Mouse (Mus musculus) kidney, postnatal 0 days (tissue): ENCODE measurements around the gene Il11ra1. TPM values are rescaled to one million over a fixed set of nuclear protein-coding genes. Genes with fewer than 3 reads are reported as not detected.

Source experiments
- ATAC-seq: fragments of 200-750 bp; cut with Nextera tagmentation; replicated peaks from 2 replicates; pipeline ENCODE4 v1.8.0; 2017; ENCODE audit warnings: low read depth, moderate number of reproducible peaks, moderate TSS enrichment, moderate library complexity; ENCODE audit not compliant: low FRiP score
- DNase-seq: peaks from one replicate; pipeline ENCODE4 v3.0.0-alpha.2; 2016; ENCODE audit warnings: low spot score
- H3K27ac ChIP-seq: fragments of 300-500 bp; sonication (generic); 2 replicates; pipeline ENCODE4 v1.5.1; 2014; ENCODE audit warnings: mild to moderate bottlenecking
- H3K27me3 ChIP-seq: fragments of 300-500 bp; sonication (generic); 2 replicates; pipeline ENCODE4 v1.6.1; 2014; ENCODE audit warnings: low read length, mixed read lengths; ENCODE audit not compliant: insufficient read depth
- H3K36me3 ChIP-seq: fragments of 300-500 bp; sonication (generic); 2 replicates; pipeline ENCODE4 v1.6.1; 2014; ENCODE audit warnings: low read length, mixed read lengths; ENCODE audit not compliant: insufficient read depth
- H3K4me1 ChIP-seq: fragments of 300-500 bp; sonication (generic); replicated peaks from 2 replicates; pipeline ENCODE4 v1.6.1; 2014; ENCODE audit warnings: antibody characterized with exemption, low read length, mixed read lengths; ENCODE audit not compliant: insufficient read depth
- H3K4me2 ChIP-seq: fragments of 300-500 bp; sonication (generic); 2 replicates; pipeline ENCODE4 v1.6.1; 2014; ENCODE audit warnings: mild to moderate bottlenecking, low read length, moderate library complexity, mixed read lengths
- H3K4me3 ChIP-seq: fragments of 300-500 bp; sonication (generic); replicated peaks from 2 replicates; pipeline ENCODE4 v1.5.1; 2014; ENCODE audit warnings: low read depth, low read length
- H3K9ac ChIP-seq: fragments of 300-500 bp; sonication (generic); 2 replicates; pipeline ENCODE4 v1.6.1; 2014; ENCODE audit warnings: low read depth, low read length
- H3K9me3 ChIP-seq: fragments of 300-500 bp; sonication (generic); replicated peaks from 2 replicates; pipeline ENCODE4 v1.6.1; 2016; ENCODE audit warnings: low read length, inconsistent platforms, mixed read lengths
- CTCF ChIP-seq: IDR thresholded peaks from 2 replicates; pipeline ENCODE4 v1.5.1; 2016; ENCODE audit warnings: antibody characterized with exemption, low read depth, mild to moderate bottlenecking, moderate library complexity
- WGBS: fragments of 180-500 bp; shearing (Covaris S2); extraction: QIAGEN DNeasy Blood & Tissue Kit; methylation state at CpG from one replicate; pipeline ENCODE4 v1.1.7; 2014; 5-methylcytosine and 5-hydroxymethylcytosine counted together
- polyA plus RNA-seq: library from polyadenylated mRNA; unstranded; fragments of >200 nt; fragmentation: Nextera tagmentation; extraction: Ambion mirVana; gene quantifications from 2 replicates; pipeline ENCODE4 v1.2.1, GENCODE M21; 2015

Il11ra1 gene
- polyA plus RNA-seq, 1 experiment from 2014 or later = 159 TPM

GRCm38 (mm10) chr4:41712421-41713196 lies 12.8 kb downstream of the Il11ra1 start:
- H3K4me1 ChIP-seq = peaks cover 21% of the 10 kb centered on the region
- peak overlapping the region; percentile 92 for H3K4me2 ChIP-seq
- ATAC-seq (0 out of 2 replicates have a peak, but pooled peaks have one; percentile 8), DNase-seq (peak; percentile 25)
- peak overlapping the region; percentile 93 for H3K9ac ChIP-seq
- no peak for TF ChIP-seq CTCF
- no peaks in the 10 kb centered on the region for H3K27me3 ChIP-seq
- H3K36me3 ChIP-seq = 0 out of 2 replicates have a peak, but pooled peaks cover 9% of the 10 kb centered on the region
- no peaks in the 10 kb centered on the region for H3K9me3 ChIP-seq
- peak overlapping the region; percentile 70 for H3K27ac ChIP-seq
- 36% methylated on average over 31 of the region's 31 CpGs for WGBS
- H3K4me3 ChIP-seq = peak overlapping the region; percentile 80

GRCm38 (mm10) chr4:41713197-41714067 lies 13.6 kb downstream of the Il11ra1 start, which contains the start of gene Rpp25l:
Gene Rpp25l, minus strand, starts transcription at chr4:41713534.
- ATAC-seq (peak; percentile 65), DNase-seq (peak; percentile 79)
- under 1% methylated on average over 61 of the region's 61 CpGs for WGBS
- H3K27ac ChIP-seq = peak within 1 kb of the TSS; percentile 70
- peaks cover 21% of the 10 kb centered on the region for H3K4me1 ChIP-seq
- TF ChIP-seq CTCF = peak; percentile 38; the same call in 1 of the 2 replicates
- H3K9ac ChIP-seq = peak within 1 kb of the TSS; percentile 93
- H3K4me2 ChIP-seq = peak within 1 kb of the TSS; percentile 92
- peak within 1 kb of the TSS; percentile 80 for H3K4me3 ChIP-seq
- H3K27me3 ChIP-seq = no peaks in the 10 kb centered on the region
- no peaks in the 10 kb centered on the region for H3K9me3 ChIP-seq
- peaks cover 14% of the 10 kb centered on the region; the same call in 1 of the 2 replicates for H3K36me3 ChIP-seq

- 13% methylated on average over 8 of the region's 8 CpGs for WGBS
- Histone ChIP-seq H3K27me3 (no peaks in the 10 kb centered on the region), H3K36me3 (peaks cover 22% of the 10 kb centered on the region), H3K4me3 (peak overlapping the region; percentile 80), H3K4me1 (peaks cover 21% of the 10 kb centered on the region), H3K27ac (no peak overlapping the region), H3K9me3 (no peaks in the 10 kb centered on the region), H3K4me2 (peak overlapping the region; percentile 92), H3K9ac (no peak overlapping the region)
- DNase-seq (peak; percentile 87), ATAC-seq (no peak)
- peak; percentile 86 for TF ChIP-seq CTCF
Observed at GRCm38 (mm10) chr4:41714276-41714675, 14.5 kb downstream of the Il11ra1 start.

GRCm38 (mm10) chr4:41715082-41715481 lies 15.3 kb downstream of the Il11ra1 start:
- Histone ChIP-seq H3K4me2 (no peak overlapping the region), H3K27ac (no peak overlapping the region), H3K9me3 (no peaks in the 10 kb centered on the region), H3K4me3 (no peak overlapping the region), H3K9ac (no peak overlapping the region), H3K36me3 (peaks cover 28% of the 10 kb centered on the region), H3K4me1 (peaks cover 21% of the 10 kb centered on the region), H3K27me3 (no peaks in the 10 kb centered on the region)
- no peak for TF ChIP-seq CTCF
- no peak for DNase-seq
- WGBS = 74% methylated on average over 8 of the region's 8 CpGs
- no peak for ATAC-seq

GRCm38 (mm10) chr4:41715596-41715995 lies 15.8 kb downstream of the Il11ra1 start:
- H3K27ac ChIP-seq = no peak overlapping the region
- H3K36me3 ChIP-seq = peaks cover 28% of the 10 kb centered on the region
- 89% methylated on average over 5 of the region's 5 CpGs for WGBS
- no peak overlapping the region for H3K4me2 ChIP-seq
- peaks cover 21% of the 10 kb centered on the region for H3K4me1 ChIP-seq
- TF ChIP-seq CTCF = peak; percentile 74
- peak; percentile 61 for DNase-seq
- no peak for ATAC-seq
- H3K27me3 ChIP-seq = no peaks in the 10 kb centered on the region
- H3K9me3 ChIP-seq = no peaks in the 10 kb centered on the region
- H3K9ac ChIP-seq = no peak overlapping the region
- no peak overlapping the region for H3K4me3 ChIP-seq

GRCm38 (mm10) chr4:41716834-41717233 lies 17.0 kb downstream of the Il11ra1 start:
- no peak overlapping the region for H3K4me3 ChIP-seq
- H3K9ac ChIP-seq = no peak overlapping the region
- DNase-seq (no peak), ATAC-seq (no peak)
- peaks cover 28% of the 10 kb centered on the region for H3K36me3 ChIP-seq
- H3K27me3 ChIP-seq = no peaks in the 10 kb centered on the region
- TF ChIP-seq CTCF = no peak
- no peak overlapping the region for H3K4me2 ChIP-seq
- no peaks in the 10 kb centered on the region for H3K9me3 ChIP-seq
- WGBS = 71% methylated on average over 6 of the region's 6 CpGs
- H3K4me1 ChIP-seq = peaks cover 15% of the 10 kb centered on the region
- H3K27ac ChIP-seq = no peak overlapping the region
